Mouse (Mus musculus) embryo, embryonic 10 days (tissue): Measurements from ENCODE around the gene Rpl26.

Source experiments
- DNase-seq: peaks from one replicate; pipeline ENCODE4 v3.0.0-alpha.2; 2015; ENCODE audit warnings: low spot score

Gene Rpl26

DNA sequence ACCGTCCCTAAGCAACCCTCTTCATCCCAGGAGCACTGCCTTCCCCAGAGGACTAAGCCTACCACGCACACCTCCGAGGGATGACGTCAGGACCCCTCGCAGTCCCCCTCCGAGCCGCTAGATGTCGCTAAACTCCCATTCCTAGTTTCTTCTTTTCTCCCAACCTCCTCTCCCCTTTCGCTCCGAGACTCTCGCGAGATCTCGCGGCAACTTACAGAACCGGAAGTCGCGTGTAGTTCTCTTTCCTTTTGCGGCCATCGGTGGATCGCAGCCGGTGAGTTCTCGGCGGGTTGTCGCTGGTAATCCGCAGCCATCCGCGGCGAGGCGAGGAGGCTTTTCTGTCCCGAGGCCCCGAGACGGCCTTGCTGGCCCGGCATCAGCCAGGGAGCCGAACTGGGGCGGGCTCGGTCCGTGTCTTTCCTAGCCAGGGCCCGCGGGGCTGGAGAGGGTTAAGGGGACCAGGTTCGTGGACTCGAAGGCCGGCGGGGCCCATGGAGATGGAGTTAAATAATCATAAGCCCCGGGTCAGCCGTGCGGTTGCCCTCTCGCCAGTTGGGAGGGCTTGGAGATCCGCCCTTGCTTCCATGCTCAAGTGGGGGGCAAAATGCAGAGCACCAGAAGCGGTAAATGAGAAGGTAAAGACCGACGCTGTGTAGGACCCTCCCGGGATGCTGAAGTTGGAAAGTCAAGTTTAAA, at the start of gene Rpl26:
Gene Rpl26 (plus strand): TSS at position 233 of the 696 bp plus-strand sequence.
- DNase-seq: peak; percentile 98

DNA sequence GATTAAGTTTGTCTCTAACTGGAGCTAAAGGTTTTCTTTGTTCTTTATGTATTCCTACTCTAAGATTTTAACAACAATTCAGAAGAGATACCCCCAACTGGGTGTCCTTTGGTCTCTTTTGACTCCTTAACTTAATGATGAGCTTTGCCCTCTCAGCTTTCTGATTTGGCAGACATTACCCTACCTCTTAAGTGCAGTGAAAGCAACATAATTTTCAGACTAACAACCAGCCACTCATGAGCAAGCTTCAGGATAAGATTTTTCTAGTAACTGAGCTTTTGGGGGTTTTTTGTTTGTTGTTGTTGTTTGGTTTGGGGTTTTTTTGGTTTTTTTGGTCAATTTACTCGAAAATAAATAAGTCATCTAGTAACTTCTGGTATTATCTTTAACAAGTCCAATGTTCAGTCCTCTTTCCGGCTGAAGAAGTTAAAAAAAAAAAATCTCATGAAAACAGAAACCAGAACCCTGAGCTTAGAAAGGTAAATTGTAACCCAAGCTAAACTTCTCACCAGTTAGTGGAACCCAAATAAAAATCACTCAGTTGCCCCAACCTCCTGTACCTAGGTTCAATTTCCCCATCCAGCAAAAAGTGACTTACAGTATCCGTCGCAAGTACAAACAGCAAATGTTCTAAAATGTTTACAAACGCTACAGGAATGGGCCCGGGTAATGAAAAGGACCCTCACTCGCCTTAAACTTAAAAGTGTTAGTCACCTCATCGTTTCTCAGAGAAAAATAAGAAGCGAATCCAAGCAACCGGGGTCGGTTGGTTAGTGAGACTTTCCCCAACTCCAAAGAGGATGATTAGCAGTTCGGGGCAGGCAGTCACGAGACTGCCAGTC, 49.5 kb upstream of the Rpl26 start:
- no peak for DNase-seq

DNA sequence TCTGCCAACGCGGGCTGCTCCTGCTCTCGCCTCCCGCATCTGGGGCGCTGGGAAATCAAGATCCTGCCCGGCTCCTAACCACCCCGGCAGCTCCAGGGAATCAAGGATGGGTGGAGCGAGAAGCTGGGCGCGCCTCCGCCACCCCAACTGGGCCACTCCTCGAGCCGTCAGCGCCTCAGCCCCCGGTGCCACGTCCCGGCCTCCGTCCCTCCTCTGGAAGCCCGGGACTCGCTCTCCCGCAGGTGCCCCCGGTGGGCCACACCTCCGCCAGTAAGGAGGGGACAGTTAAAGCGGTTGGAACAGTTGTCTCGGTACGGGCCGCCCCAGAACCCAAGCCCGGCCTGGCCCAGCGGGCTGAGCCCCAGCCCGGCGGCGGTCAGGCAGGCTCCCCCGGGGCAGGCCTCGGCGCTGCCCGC, 48.9 kb upstream of the Rpl26 start:
- DNase-seq: peak; percentile 56

DNA sequence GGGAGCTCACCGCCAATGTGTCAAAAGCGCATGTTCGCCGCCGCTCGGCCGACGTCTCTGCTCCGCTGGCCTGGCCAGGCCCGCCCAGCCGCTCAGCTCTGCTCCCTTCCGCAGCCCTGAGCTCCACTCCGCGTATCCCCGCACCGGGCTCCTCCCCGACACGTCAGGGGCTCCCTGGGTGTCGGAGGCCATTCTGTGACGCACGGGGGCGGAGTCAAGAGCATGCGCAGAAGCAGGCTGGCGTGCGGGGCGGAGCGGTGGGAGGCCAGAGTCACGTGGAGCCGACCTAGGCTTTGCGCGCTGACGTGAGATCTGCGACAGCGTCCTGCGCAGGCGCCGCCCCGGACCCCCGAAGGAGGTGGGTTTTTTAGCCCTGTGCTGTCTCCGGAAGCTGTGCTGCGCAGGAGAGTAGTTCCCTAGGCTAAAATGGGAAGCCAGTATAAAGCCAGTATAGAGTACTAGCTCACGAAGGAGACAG, 48.4 kb upstream of the Rpl26 start:
- peak; percentile 100 for DNase-seq

DNA sequence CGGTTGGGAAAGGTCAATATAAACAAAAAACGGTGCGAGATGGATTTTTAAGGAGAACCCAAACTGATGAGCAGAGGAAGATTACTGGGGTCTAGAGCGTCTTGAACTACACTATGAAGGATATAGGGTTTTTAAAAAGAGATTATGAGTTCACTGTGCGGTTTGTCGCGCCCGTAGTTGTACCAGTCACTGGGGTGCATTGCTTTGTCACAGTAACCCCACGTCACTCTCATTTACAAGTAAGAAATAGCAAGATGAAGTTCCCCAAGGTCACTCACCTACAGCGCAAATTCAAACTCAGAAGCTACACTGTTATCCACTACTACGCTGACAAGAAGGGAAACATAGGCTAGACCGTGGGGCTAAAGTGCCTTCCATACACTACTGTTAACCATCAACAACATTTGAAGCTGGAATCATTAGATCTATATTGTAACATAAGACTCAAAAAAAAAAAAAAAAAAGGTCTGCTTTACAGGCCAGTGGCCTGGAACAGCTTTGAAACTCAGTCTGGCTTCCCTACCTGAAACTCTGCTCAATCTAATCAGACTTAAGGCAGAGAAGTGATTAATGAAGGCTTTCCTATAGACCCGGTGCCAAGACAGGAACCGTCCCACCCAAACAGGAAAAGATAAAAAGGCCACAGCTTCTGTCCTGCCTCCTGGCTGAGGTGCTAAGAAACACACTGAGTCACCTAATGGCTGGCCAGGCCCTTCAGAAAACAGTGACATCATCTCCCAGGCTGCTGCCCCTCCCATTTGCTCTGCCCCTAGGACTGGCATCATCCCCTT, 47.6 kb upstream of the Rpl26 start:
- peak; percentile 11 for DNase-seq

DNA sequence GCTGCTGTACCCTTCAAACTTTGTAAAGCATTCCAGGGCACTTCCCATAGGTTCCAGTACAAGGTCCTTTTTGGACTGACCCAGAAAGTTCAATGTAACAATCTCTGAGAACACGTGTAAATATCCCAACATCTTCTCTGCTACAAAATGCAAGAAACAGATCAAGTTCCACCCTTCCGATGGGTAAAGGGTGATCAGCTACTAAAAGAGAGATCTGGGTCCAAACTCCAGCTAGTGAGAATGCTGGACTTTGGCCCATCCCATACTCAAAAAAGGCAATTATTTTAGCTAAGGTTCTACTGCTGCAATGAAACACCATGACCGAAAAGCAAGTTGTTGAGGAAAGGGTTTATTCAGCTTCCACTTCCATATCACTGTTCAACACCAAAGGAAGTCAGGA, 46.8 kb upstream of the Rpl26 start:
- DNase-seq: no peak

DNA sequence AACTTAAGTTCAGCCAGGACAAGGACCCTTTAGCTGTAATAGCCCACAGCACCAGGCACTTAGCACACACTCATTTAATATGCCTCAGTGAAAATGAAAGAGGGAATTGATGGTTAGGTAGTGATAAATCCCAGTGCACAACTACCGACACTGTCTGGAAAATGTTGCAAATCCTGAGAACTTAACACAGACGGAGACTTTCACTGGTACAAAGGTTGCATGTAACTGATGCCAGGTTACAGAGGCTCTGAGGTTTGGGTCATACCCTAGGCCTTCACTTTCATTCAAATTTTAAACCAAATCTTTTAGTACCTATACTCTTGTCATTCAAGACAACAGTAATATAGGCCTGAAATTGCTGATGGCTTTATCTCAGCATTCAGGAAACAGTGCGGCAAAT, 44.1 kb upstream of the Rpl26 start:
- DNase-seq: no peak

DNA sequence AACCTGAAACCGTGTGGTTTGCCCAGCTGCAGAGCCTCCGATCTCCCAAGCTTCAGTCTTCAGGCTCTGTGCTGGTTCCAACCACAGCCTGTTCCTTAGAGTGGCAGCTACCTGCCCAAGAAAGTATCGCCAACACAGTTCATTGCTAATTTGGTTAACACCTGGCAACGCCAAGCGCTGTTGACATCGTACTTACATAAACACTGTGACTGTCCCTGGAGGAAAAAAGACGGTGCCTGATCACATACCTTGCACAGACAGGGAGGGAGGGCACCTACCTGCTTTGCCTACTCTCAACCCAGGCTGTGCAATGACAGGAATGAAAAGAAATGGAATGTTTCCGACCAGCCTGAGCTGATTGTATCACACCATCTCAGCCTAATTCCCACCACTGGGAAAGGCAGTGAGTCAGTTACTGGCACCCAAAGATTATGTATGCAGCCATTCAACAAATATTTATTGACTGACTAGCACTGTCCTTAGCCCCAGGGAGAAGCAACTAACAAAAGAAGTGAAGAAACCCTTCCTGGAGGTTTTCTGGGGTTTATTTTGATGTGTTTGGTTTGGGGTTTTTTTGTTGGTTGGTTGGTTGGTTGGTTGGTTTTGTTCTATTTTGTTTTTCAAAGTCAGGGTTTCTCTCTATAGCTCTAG, 41.3 kb upstream of the Rpl26 start:
- no peak for DNase-seq

DNA sequence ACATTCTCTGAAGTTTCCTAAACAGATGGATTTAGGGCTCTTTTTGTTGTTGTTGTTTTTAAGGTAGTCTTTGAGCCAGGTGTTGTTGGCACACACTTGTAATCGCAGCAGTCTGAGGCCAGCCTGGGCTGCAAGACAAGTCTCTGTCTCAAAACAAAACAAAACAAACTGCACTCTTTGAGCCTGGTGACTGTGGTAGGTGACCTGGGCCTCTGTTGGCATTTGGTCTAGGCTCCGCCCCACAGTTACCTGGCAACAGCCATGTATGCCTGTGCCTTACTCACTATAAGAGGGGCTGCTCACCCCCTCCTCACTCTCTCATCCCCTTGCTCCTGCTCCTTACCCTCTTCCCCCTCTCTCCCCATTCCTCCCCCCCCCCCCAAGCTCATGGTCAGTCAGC, 39.1 kb upstream of the Rpl26 start:
- no peak for DNase-seq

DNA sequence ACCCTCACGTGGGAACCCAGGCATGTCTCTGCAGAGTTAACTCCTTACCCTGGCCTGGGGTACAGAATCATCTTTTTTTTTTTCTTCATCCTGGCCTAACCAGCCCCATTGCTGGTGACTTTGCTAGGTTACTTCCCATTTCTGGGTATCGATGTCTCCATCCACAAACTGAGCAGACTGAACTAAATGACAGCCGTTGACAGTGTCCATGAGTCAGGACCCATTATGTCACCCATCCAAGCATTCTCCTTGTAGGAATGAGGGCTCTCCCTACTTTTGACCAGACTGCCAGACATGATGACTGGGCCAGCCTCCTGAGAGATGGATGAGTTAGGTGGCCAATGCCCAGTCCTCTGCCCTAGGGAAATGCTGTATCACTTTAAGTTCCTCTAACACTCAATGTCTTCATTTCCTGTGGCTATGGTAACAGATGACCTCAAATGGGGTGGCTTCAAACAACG, 37.7 kb upstream of the Rpl26 start:
- DNase-seq: no peak

DNA sequence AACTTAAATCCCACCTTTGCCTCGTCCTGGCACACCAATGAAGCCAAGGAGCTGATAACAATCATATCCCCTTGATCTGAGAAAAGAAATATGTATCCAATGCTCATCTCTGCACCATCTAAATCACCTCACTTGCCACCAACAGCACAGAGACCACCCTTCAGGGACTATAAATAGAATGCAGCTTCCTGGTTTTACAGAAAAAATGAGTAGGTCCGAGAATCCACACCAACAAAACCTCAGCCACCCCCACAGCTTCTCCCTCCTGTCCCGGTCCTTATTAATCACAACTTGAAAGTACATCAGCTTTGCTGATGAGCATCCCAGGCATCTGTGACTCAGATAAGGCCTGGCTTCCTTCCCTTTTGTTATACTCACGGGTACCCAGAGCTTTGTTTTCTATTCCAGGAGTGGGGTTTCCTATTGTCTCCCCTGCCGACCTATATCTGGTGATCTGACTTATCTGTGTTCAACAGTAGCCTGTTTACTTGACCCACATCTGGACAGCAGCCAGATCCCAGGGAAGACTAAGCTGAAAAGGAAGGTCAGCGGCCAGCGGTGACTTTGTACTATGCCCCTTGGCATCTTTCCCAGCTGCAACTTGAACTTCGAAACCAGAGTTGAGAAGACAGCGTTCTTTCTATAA, 36.7 kb upstream of the Rpl26 start:
- DNase-seq: peak; percentile 35

DNA sequence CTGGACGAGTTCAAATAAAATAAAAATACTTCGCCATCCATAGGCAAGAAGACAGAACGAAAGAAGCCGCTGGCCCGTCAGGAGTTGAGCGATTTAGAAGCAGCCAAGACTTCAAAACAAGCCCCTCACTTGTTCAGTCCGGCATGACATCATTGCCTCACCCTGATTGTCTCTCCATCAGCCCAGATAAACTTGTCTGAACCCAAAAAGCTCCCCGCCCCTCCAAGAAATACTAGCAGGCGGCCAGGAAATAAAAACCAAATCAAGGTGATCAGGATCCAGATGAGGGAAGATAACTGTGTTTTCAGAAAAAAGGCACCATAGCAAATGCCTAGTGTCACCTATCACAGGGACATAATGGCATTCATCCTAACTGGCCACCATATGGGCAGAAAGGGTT, 30.1 kb upstream of the Rpl26 start:
- no peak for DNase-seq

DNA sequence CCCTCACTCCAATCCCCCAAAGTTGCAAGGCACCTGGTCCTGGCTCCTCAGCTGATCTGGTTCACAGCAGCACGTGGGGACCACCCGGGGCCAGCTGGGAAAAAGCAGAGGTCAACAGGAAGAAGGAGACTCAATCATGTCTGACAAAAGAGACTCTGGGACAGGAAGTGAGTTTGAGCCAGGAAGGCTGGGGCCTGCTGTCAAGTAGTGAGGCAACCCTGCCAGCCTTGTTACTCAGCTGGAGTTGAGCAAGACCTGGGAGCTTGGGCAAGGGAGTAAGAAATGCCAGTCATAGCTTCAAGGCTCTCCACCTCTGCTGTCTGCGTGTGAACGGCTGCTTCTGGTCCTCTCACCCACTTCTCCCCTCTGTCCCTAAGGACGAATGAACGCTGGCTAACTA, 29.6 kb upstream of the Rpl26 start, which contains the start of gene Ndel1:
Gene Ndel1 (minus strand): TSS at position 111 of the 400 bp plus-strand sequence.
- peak; percentile 13 for DNase-seq

DNA sequence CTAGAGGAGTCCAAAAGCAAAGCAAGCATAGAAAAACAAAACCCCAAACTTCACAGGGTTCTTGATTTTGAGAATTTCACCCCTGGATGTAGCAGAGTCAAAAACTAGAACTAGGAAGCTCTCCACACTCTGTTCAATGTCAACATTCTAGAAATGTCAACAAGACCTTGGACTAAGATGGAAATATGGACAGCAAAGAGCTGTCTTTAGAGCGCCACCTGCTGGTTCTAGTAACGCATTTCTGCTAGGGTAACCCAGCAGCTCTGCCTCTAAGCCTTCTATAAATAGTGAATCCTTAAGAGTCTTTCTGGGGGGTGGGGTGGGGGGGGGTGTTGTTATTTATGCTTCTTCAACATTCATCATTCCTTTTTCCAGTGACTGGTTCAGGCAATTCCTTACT, 26.5 kb upstream of the Rpl26 start:
- DNase-seq: peak; percentile 88

DNA sequence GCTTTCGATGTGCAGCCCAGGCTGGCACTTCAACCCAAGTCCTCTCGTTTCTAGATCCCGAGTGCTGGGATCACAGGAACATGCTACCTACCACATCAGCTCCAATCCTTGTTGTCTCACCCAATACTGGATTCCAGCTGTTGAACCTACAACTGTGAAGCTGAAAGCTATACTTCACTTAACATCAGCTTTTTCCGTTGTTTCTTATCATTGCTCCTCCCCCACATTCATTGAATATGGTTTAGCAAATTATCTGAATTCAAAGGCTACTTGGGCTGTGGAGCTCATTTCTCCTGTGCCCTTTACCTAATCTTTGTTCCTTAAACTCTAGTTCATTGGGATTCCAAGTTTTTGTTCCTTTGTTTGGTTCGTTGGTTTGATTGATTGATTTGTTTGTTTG, 22.6 kb upstream of the Rpl26 start:
- no peak for DNase-seq

DNA sequence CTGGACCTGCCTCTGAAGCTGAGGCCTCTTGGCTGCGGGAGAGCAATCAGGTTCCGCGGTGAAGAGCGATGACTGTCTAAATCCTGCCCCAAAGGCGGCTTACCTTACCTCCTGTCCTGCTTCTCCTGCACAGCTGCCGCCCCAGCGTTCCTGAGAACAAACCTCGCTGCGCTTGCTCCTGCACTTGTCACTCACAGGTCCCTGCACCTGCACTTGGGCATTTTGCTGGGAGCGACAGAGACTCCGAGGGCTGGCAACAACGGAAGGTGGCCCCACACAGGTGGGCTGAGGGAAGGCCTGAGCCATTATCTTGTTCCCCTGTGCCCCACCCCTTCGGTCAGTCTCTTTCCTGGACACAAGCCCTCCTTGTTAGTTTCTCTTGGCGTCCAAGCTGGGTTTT, 19.3 kb upstream of the Rpl26 start:
- DNase-seq: peak; percentile 21

DNA sequence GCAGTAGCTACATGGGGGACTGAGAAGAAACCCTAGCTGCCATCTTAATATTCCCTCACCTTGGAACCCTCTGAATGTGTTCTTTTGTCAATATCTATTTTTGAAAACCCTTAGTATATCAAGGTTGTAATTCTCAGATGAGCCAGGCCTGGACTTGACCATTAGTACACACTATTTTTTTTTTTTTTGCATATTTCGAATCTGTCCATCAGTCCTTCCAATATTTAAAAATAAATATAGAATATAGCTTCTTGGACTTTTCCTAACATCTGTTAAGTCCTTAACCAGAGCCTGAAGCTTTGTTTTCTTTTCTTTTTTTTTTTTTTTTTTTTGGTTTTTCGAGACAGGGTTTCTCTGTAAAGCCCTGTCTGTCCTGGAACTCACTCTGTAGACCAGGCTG, 17.5 kb upstream of the Rpl26 start:
- DNase-seq: no peak

DNA sequence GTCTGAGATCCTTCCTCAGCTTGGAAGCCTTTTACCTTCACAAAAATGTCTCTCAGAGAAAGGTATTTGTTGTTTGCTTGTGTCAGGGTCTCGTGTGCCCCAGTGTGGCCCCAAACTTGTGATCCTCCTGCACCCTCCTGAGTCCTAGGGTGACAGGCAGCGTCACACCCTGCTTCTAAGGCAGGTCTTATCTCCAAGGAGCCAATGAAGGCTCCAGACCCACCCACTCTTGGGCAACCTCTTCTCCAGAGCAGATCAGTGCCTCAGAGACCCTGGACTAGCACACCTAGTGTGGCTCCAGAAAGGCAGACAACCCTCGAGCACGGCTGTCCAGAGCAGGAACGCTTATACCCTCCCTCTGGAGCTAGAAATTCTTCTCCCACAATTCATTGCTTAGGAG, 17.0 kb upstream of the Rpl26 start:
- DNase-seq: no peak

DNA sequence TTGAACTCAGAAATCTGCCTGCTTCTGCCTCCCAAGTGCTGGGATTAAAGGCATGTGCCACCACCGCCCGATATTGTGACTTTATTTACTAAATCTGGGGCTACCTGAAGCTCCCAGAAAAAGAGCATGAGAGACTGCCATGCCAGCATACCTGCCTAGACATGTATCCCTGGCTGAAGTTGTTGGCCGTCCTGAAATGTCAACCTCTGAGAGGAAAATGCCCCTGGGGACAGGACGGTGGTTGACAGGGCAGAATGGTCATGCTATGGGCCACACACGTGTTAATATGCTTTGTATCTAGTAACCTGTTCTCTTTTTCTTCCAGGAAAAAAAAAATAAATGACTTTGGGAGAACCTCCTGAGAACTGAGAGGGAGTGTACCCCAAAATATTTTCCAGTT, 15.3 kb upstream of the Rpl26 start:
- no peak for DNase-seq

DNA sequence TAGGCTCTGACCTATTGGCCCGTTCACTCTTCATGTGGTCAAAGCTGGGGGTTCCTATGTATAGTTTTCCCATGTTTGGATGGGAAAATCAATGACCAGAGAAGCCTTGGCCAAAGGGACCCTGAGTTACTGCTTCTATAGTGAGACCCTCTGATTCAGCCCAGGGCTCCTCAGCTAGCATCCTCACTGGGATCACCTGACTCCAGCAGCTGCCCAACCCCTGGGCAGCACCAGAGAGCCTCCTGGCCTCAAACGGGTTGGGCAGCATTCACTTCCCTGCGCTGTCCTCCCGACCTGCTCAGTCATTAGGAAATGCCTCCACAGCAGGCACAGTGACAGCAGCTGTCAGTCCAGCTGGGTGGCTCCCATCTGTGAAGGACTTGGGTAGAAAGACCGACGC, 13.1 kb upstream of the Rpl26 start, which contains the start of gene Rnf222:
Gene Rnf222 (plus strand): TSS at position 301 of the 400 bp plus-strand sequence.
- no peak for DNase-seq

DNA sequence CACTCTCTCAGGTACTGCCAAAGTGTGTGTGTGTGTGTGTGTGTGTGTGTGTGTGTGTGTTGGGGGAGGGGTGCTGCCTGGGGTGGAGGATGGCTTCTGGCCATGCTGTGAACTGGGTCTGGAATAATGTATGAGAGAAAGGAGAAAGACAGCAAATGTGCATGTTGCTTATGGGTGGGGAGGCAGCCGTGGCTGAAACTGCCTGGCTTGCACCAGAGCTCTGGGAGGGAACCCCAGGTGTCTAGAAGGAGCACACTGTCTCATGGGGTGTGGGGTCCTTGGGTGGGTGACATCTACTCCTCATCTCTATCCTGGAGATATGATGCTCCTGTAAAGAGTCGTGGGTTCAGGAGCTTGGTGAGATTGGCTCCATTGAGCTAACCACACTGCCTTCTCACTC, 12.7 kb upstream of the Rpl26 start:
- no peak for DNase-seq
